Mouse (Mus musculus): ENCODE results near the gene Rhobtb1.

- no peak for TF ChIP-seq POLR2A (IDR thresholded peaks at IDR 0.05; ENCODE audit: extremely low read depth, insufficient read depth, low read length)
- no peak for TF ChIP-seq CTCF (IDR thresholded peaks at IDR 0.05; ENCODE audit: extremely low read depth, insufficient read depth, low read length)
These were observed 62.8 kb downstream of the Rhobtb1 start for GRCm38 (mm10) chr10:69213986-69214385.

Measured in cortical plate, adult 2 months (tissue).